Mouse (Mus musculus) spleen, adult 2 months (tissue): ENCODE results near the gene Vmn1r239-ps. TPM values are rescaled to one million over a fixed set of nuclear protein-coding genes. Genes with fewer than 3 reads are reported as not detected.
"Not testable (repeated sequence)": the region's sequence is repeated elsewhere in the genome, so short reads cannot be mapped to it uniquely, and the experiment has no call there.

ENCODE experiments used
- DNase-seq, 2 experiments: peaks; one replicate each; pipeline versions ENCODE4 v3.0.0 to v3.0.0-alpha.2; 2012 to 2021; ENCODE audit warnings: low spot score in 2 of 2, low read depth in 1 of 2
- H3K27ac ChIP-seq: fragments of 200-500 bp; 2 replicates; pipeline ENCODE4 v1.5.1; 2012; ENCODE audit warnings: low read length, inconsistent platforms; ENCODE audit not compliant: insufficient read depth
- H3K27me3 ChIP-seq: fragments of 200-500 bp; 2 replicates; pipeline ENCODE4 v1.6.1; 2012; ENCODE audit warnings: mild to moderate bottlenecking, moderate library complexity, low read length, inconsistent platforms; ENCODE audit not compliant: control insufficient read depth, insufficient read depth
- H3K36me3 ChIP-seq: fragments of 200-500 bp; 2 replicates; pipeline ENCODE4 v1.6.1; 2012; ENCODE audit warnings: mild to moderate bottlenecking, low read length, inconsistent platforms; ENCODE audit not compliant: control insufficient read depth, insufficient read depth
- H3K4me1 ChIP-seq: fragments of 200-500 bp; 2 replicates; pipeline ENCODE4 v1.6.1; 2011; ENCODE audit warnings: inconsistent platforms; ENCODE audit not compliant: control insufficient read depth, insufficient read depth, insufficient read length
- H3K4me3 ChIP-seq: fragments of 200-500 bp; 2 replicates; pipeline ENCODE4 v1.5.1; 2011; ENCODE audit warnings: mild to moderate bottlenecking, inconsistent platforms; ENCODE audit not compliant: insufficient read depth, insufficient read length; ENCODE audit errors: extremely low read depth
- CTCF ChIP-seq: fragments of 200-500 bp; IDR thresholded peaks from 2 replicates; pipeline ENCODE4 v1.5.1; 2011; ENCODE audit warnings: mild to moderate bottlenecking, inconsistent platforms; ENCODE audit not compliant: insufficient read depth, insufficient read length, insufficient replicate concordance; ENCODE audit errors: extremely low read depth
- POLR2A ChIP-seq: fragments of 200-500 bp; IDR thresholded peaks from 2 replicates; pipeline ENCODE4 v1.6.1; 2011; ENCODE audit warnings: low read depth, low read length, inconsistent platforms
- WGBS: fragments of 180-500 bp; shearing (Covaris S2); methylation state at CpG from one replicate; pipeline ENCODE4 v1.1.7; 2018; 5-methylcytosine and 5-hydroxymethylcytosine counted together
- polyA plus RNA-seq: library from polyadenylated mRNA; depleted of rRNA; stranded (reverse); fragments of >200 nt; gene quantifications from 2 replicates; pipeline ENCODE4 v1.2.3, GENCODE M21; 2012; rRNA removed

The Vmn1r239-ps gene
- not detected in 2 replicates for polyA plus RNA-seq

- not testable (repeated sequence) for H3K27ac ChIP-seq, H3K36me3 ChIP-seq, H3K4me3 ChIP-seq, H3K27me3 ChIP-seq, DNase-seq, H3K4me1 ChIP-seq
- 57% methylated on average over 1 of the region's 1 CpGs for WGBS
Measured at GRCm38 (mm10) chrX:147453610-147454009, at the start of gene Vmn1r239-ps. Vmn1r239-ps (minus strand) TSS chrX:147453710.

GRCm38 (mm10) chrX:147489551-147489950 is 36.0 kb upstream of the Vmn1r239-ps start:
- 75% methylated on average over 2 of the region's 2 CpGs for WGBS
- Histone ChIP-seq H3K36me3 (no peaks in the 10 kb centered on the region), H3K27ac (no peak overlapping the region), H3K4me1 (no peaks in the 10 kb centered on the region), H3K27me3 (no peaks in the 10 kb centered on the region), H3K4me3 (no peak overlapping the region)
- TF ChIP-seq POLR2A (no peak), CTCF (no peak)
- DNase-seq: no peak

- no peak for DNase-seq
- Histone ChIP-seq H3K27ac (no peak overlapping the region), H3K36me3 (no peaks in the 10 kb centered on the region), H3K27me3 (no peaks in the 10 kb centered on the region), H3K4me3 (no peak overlapping the region), H3K4me1 (no peaks in the 10 kb centered on the region)
- TF ChIP-seq CTCF (no peak), POLR2A (no peak)
- 86% methylated on average over 4 of the region's 4 CpGs for WGBS
Measured at GRCm38 (mm10) chrX:147443386-147443785, 10.1 kb downstream of the Vmn1r239-ps start.

- 66% methylated on average over 2 of the region's 2 CpGs for WGBS
- Histone ChIP-seq H3K4me3 (no peak overlapping the region), H3K27ac (no peak overlapping the region), H3K27me3 (no peaks in the 10 kb centered on the region), H3K36me3 (no peaks in the 10 kb centered on the region), H3K4me1 (no peaks in the 10 kb centered on the region)
- TF ChIP-seq POLR2A (no peak), CTCF (no peak)
- DNase-seq: no peak
Measured at GRCm38 (mm10) chrX:147435400-147435799, 18.1 kb downstream of the Vmn1r239-ps start.

- 79% methylated on average over 1 of the region's 1 CpGs for WGBS
- TF ChIP-seq POLR2A (no peak), CTCF (no peak)
- no peak for DNase-seq
Measured at GRCm38 (mm10) chrX:147429753-147430152, 23.8 kb downstream of the Vmn1r239-ps start.

GRCm38 (mm10) chrX:147429129-147429528 is 24.4 kb downstream of the Vmn1r239-ps start, which contains the start of gene Il13ra2:
Il13ra2 (minus strand) TSS chrX:147429192.
- H3K4me3 ChIP-seq: no peak within 1 kb of the TSS
- WGBS: 46% methylated on average over 1 of the region's 1 CpGs
- no peak for DNase-seq
- TF ChIP-seq POLR2A: no peak
- no peak for TF ChIP-seq CTCF
- no peaks in the 10 kb centered on the region for H3K27me3 ChIP-seq
- no peaks in the 10 kb centered on the region for H3K36me3 ChIP-seq
- H3K4me1 ChIP-seq: no peaks in the 10 kb centered on the region
- no peak within 1 kb of the TSS for H3K27ac ChIP-seq

More at GRCm38 (mm10) chrX:147429753-147430152, 23.8 kb downstream of the Vmn1r239-ps start:
- no peak overlapping the region for H3K27ac ChIP-seq
- H3K4me3 ChIP-seq: no peak overlapping the region
- H3K36me3 ChIP-seq: no peaks in the 10 kb centered on the region
- H3K27me3 ChIP-seq: no peaks in the 10 kb centered on the region
- H3K4me1 ChIP-seq: no peaks in the 10 kb centered on the region

Other genes with a start within 250 kb of the Vmn1r239-ps start
- gene Il13ra2, start 24.5 kb downstream of the Vmn1r239-ps start, polyA plus RNA-seq: 0.05 TPM in 1 of 2 replicates, not detected in the other
- 0.06 and 0.14 TPM in 2 replicates for gene Lrch2, start 100.4 kb upstream of the Vmn1r239-ps start, polyA plus RNA-seq